Mouse (Mus musculus) heart, postnatal 0 days (tissue): Measurements from ENCODE around the gene Iffo2. TPM values are rescaled to one million over a fixed set of nuclear protein-coding genes. Genes with fewer than 3 reads are reported as not detected.
A peak's percentile ranks its signal among the peaks of the same experiment; 100 is the strongest.

ENCODE experiments used
- ATAC-seq: fragments of 200-750 bp; cut with Nextera tagmentation; 2 replicates; pipeline ENCODE4 v1.8.0; 2017; ENCODE audit warnings: low read depth, moderate number of reproducible peaks, moderate library complexity; ENCODE audit not compliant: insufficient read depth
- DNase-seq: peaks from one replicate; pipeline ENCODE4 v3.0.0-alpha.2; 2016; ENCODE audit warnings: low spot score
- H3K27ac ChIP-seq: fragments of 300-500 bp; sonication (generic); 2 replicates; pipeline ENCODE4 v1.5.1; 2014; ENCODE audit warnings: low read depth, mild to moderate bottlenecking
- H3K27me3 ChIP-seq: fragments of 300-500 bp; sonication (generic); 2 replicates; pipeline ENCODE4 v1.6.1; 2014; ENCODE audit warnings: low read length, mixed read lengths; ENCODE audit not compliant: control insufficient read depth, insufficient read depth
- H3K36me3 ChIP-seq: fragments of 300-500 bp; sonication (generic); replicated peaks from 2 replicates; pipeline ENCODE4 v1.6.1; 2014; ENCODE audit warnings: low read length, mixed read lengths; ENCODE audit not compliant: control insufficient read depth, insufficient read depth
- H3K4me1 ChIP-seq: fragments of 300-500 bp; sonication (generic); 2 replicates; pipeline ENCODE4 v1.6.1; 2014; ENCODE audit warnings: antibody characterized with exemption; ENCODE audit not compliant: control insufficient read depth, insufficient read depth
- H3K4me2 ChIP-seq: fragments of 300-500 bp; sonication (generic); 2 replicates; pipeline ENCODE4 v1.6.1; 2014; ENCODE audit warnings: low read depth, mild to moderate bottlenecking, low read length, moderate library complexity
- H3K4me3 ChIP-seq: fragments of 300-500 bp; sonication (generic); 2 replicates; pipeline ENCODE4 v1.5.1; 2014; ENCODE audit warnings: low read depth, low read length
- H3K9ac ChIP-seq: fragments of 300-500 bp; sonication (generic); replicated peaks from 2 replicates; pipeline ENCODE4 v1.6.1; 2014; ENCODE audit warnings: low read depth, low read length, mixed read lengths
- H3K9me3 ChIP-seq: fragments of 300-500 bp; sonication (generic); replicated peaks from 2 replicates; pipeline ENCODE4 v1.6.1; 2016; ENCODE audit warnings: low read length; ENCODE audit not compliant: control insufficient read depth
- CTCF ChIP-seq: IDR thresholded peaks from 2 replicates; pipeline ENCODE4 v1.5.1; 2016; ENCODE audit warnings: antibody characterized with exemption, control low read depth, low read depth
- EP300 ChIP-seq: IDR thresholded peaks from 2 replicates; pipeline ENCODE4 v1.6.1; 2016; ENCODE audit warnings: antibody characterized with exemption, low read depth
- WGBS: fragments of 180-500 bp; shearing (Covaris S2); extraction: QIAGEN DNeasy Blood & Tissue Kit; methylation state at CpG from one replicate; pipeline ENCODE4 v1.1.7; 2014; 5-methylcytosine and 5-hydroxymethylcytosine counted together
- polyA plus RNA-seq: library from polyadenylated mRNA; unstranded; fragments of >200 nt; fragmentation: Nextera tagmentation; extraction: Ambion mirVana; gene quantifications from 2 replicates; pipeline ENCODE4 v1.2.1, GENCODE M21; 2015
- total RNA-seq: library from RNA; depleted of rRNA; stranded (reverse); fragments of >200 nt; gene quantifications from 2 replicates; pipeline ENCODE4 v1.2.3, GENCODE M21; 2014; ENCODE audit warnings: low replicate concordance

The Iffo2 gene
- total and polyA plus RNA-seq, 2 experiments from 2014 or later = 2.9 to 6.4 TPM

DNA sequence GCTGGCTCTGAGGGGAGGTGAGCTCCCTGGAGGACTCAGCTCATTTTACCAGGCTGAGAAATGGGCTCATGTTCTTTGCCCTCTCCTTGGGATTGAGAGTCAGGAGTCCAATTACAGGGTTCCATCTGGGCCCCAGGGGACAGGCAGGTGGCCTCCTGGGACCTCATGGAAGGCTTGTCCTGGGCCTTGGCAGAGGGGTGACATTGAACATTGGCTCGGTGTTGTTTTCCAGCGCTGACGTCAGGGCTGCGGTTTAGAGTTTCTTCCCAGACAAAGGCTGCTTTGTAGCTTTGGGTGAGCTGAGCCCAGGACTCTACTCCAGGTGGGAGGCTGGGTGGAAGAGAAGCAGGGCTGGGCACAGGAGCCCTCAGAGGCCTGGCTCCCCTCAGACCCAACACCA, 57.4 kb downstream of the Iffo2 start:
- DNase-seq = no peak
- Histone ChIP-seq H3K9ac (no peak overlapping the region), H3K36me3 (0 out of 2 replicates have a peak, but pooled peaks cover 2% of the 10 kb centered on the region), H3K4me2 (no peak overlapping the region), H3K27ac (peak overlapping the region; percentile 31), H3K4me1 (peaks cover 24% of the 10 kb centered on the region), H3K9me3 (no peaks in the 10 kb centered on the region), H3K27me3 (no peaks in the 10 kb centered on the region), H3K4me3 (no peak overlapping the region)
- TF ChIP-seq CTCF (no peak), EP300 (no peak)
- 0 out of 2 replicates have a peak, but pooled peaks have one; percentile 22 for ATAC-seq
- WGBS = 77% methylated on average over 4 of the region's 4 CpGs

DNA sequence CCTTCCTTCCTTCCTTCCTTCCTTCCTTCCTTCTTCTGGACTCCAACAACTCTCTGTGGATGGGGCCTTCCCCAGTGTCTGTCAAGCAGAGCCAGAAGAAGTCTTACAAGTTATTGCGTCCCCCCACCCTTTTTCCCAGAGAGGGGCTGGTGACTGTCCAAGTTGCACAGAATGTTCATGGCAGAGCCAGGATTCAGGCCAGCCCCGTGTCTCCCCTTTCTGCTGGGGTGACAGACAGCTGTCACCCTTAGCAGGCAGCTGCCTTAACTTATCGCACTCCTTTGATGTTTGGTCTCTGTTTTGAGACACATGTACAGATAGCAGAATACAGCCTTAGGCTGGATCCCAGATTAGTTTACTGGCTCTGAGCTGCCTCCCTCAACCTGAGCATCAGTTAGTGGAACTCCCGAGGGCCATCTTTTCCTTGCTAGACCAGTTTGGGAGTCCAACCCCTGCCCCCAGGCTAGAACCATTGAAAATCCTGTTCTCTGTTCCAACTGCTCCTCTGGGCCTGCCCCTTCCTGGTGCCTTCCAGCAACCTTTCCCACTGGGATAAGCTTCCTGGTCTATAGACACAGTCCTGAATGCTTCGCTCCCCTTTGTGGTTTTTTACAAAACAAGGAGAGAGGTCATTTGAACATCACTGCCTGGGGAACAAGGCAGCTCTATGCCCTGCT, 59.1 kb downstream of the Iffo2 start:
- ATAC-seq (no peak), DNase-seq (no peak)
- no peak for TF ChIP-seq CTCF
- TF ChIP-seq EP300 = no peak
- 48% methylated on average over 5 of the region's 5 CpGs for WGBS
- Histone ChIP-seq H3K4me1 (peaks cover 19% of the 10 kb centered on the region), H3K9me3 (no peaks in the 10 kb centered on the region), H3K4me3 (no peak overlapping the region), H3K4me2 (no peak overlapping the region), H3K36me3 (0 out of 2 replicates have a peak, but pooled peaks cover 2% of the 10 kb centered on the region), H3K9ac (no peak overlapping the region), H3K27ac (no peak overlapping the region; the same call in 1 of the 2 replicates), H3K27me3 (no peaks in the 10 kb centered on the region)

DNA sequence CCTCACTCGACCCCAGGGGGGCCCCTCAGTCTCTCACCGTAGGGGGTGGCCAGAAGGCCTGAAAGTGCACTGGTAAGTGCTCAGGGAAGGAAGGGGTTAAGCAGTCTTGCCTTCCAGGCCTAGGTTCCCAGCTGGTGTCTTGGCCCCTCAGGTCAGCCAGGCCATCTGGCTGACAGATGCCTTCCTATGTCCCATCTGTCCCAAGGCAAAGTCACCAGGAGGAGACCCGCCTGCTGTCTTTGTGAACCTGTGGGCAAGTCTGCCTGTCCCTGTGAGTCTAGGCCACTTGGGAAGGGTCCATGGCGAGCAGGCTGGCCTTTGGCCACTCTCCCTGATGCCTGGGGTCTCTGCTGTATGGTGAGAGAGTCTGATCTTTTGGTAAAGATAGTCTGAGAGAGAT, 60.1 kb downstream of the Iffo2 start:
- Histone ChIP-seq H3K27me3 (no peaks in the 10 kb centered on the region), H3K4me2 (no peak overlapping the region), H3K4me1 (peaks cover 18% of the 10 kb centered on the region), H3K36me3 (0 out of 2 replicates have a peak, but pooled peaks cover 2% of the 10 kb centered on the region), H3K27ac (no peak overlapping the region), H3K4me3 (no peak overlapping the region), H3K9ac (no peak overlapping the region), H3K9me3 (no peaks in the 10 kb centered on the region)
- DNase-seq (no peak), ATAC-seq (no peak)
- no peak for TF ChIP-seq CTCF
- TF ChIP-seq EP300 = no peak
- 60% methylated on average over 4 of the region's 4 CpGs for WGBS

DNA sequence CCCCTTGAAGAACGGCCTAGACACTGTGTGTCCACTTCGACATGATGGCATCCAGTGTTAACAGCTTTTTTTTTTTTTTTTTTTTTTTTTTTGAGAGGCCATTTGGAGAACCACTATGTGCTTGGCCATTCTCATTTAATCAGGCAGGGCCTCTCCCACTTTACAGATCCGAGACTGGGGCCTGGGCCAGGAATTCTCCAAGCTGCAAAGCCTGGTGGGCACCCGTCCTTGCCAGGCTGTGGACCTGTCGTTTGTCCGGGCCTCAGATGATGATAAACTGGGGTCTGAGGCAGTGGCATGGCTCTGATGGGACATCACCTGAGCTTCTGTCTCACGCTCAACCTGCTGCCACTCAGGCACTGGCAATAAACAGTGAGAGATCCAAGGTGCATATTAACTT, 62.5 kb downstream of the Iffo2 start:
- 54% methylated on average over 7 of the region's 7 CpGs for WGBS
- no peak for TF ChIP-seq CTCF
- TF ChIP-seq EP300 = no peak
- ATAC-seq = no peak

DNA sequence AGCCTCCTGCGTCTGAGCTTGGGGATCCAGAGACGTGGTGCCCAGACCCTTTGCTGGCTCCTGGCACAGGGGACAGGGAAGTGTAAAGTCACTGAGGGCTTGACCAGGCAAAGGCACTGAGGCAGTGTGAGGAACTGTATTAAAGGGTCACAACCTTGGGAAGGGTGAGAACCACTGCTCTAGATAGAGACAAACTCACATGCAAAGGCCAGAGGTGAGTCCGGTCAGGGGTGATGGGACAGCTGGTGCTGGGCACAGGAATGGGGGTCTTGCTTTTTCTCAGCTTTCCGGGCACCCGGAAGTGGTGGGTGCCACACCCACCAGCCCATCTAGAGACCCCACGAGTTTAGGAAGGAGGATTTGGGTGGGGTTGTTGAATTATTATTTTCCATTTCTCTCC, 63.0 kb downstream of the Iffo2 start:
- Histone ChIP-seq H3K9ac (no peak overlapping the region), H3K4me2 (no peak overlapping the region), H3K27me3 (no peaks in the 10 kb centered on the region), H3K9me3 (no peaks in the 10 kb centered on the region), H3K4me1 (peaks cover 29% of the 10 kb centered on the region), H3K4me3 (no peak overlapping the region), H3K36me3 (0 out of 2 replicates have a peak, but pooled peaks cover 2% of the 10 kb centered on the region), H3K27ac (peak overlapping the region; percentile 38)
- TF ChIP-seq EP300 = no peak
- no peak for DNase-seq
- WGBS = 77% methylated on average over 6 of the region's 6 CpGs
- no peak for ATAC-seq

More for the DNA sequence above, 62.5 kb downstream of the Iffo2 start:
- DNase-seq = no peak
- no peaks in the 10 kb centered on the region for H3K27me3 ChIP-seq
- no peaks in the 10 kb centered on the region for H3K9me3 ChIP-seq
- no peak overlapping the region for H3K4me3 ChIP-seq
- no peak overlapping the region for H3K4me2 ChIP-seq
- 0 out of 2 replicates have a peak, but pooled peaks cover 2% of the 10 kb centered on the region for H3K36me3 ChIP-seq
- no peak overlapping the region for H3K9ac ChIP-seq
- peaks cover 24% of the 10 kb centered on the region for H3K4me1 ChIP-seq
- H3K27ac ChIP-seq = peak overlapping the region; percentile 38; the same call in 1 of the 2 replicates

DNA sequence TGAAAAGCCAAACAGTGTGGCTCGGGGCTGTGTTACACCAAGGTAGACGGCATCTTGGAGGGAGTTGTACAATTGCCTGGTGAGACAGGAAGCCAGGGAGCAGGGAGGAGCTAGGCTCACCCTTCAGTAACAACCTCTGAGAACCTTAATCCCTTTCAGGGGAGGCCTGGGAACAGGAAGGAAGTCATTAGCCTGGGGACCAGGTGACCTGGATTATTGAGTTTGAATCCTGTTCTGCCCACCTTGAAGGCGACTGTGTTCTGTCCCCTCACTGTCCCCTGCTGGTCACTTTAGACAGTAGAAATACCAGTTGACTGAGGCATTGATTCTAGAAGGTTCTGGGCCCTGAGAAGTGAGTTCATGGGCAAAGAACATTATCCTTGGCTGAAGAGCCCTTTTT, 63.7 kb downstream of the Iffo2 start:
- Histone ChIP-seq H3K4me1 (peaks cover 33% of the 10 kb centered on the region), H3K36me3 (0 out of 2 replicates have a peak, but pooled peaks cover 2% of the 10 kb centered on the region), H3K27ac (peak overlapping the region; percentile 51; the same call in 1 of the 2 replicates), H3K4me2 (no peak overlapping the region), H3K4me3 (no peak overlapping the region), H3K9me3 (no peaks in the 10 kb centered on the region), H3K27me3 (no peaks in the 10 kb centered on the region), H3K9ac (no peak overlapping the region)
- TF ChIP-seq EP300 (no peak), CTCF (peak; percentile 45)
- ATAC-seq (no peak), DNase-seq (no peak)
- 54% methylated on average over 3 of the region's 3 CpGs for WGBS
